Mouse (Mus musculus): ENCODE results near the gene Trim25. TPM values are rescaled to one million over a fixed set of nuclear protein-coding genes. Genes with fewer than 3 reads are reported as not detected.

Trim25 gene
- polyA plus RNA-seq, 1 experiment from 2014 or later: 12.9 TPM

- POLR2A ChIA-PET: no interaction called here
- DNase-seq (ENCODE audit: low read depth, low spot score) (no peak), ATAC-seq (no peak)
- TF ChIP-seq CTCF (IDR thresholded peaks at IDR 0.05): no peak
- in situ Hi-C loops (cut with MboI; ENCODE audit: low pct_unique_long_range_greater_than_20kb): no loop called here
- CTCF ChIA-PET: interaction anchor here (1.1 kb wide), 1 partner anchor 10 kb away, joined by 8 read pairs; no protein-coding TSS in a partner anchor
- H3K27me3 ChIP-seq: no peaks in the 10 kb centered on the region
Measured at GRCm38 (mm10) chr11:89003078-89003477, 3.9 kb downstream of the Trim25 start.

GRCm38 (mm10) chr11:89003726-89004125 lies 4.5 kb downstream of the Trim25 start:
- in situ Hi-C loops (cut with MboI; ENCODE audit: low pct_unique_long_range_greater_than_20kb): no loop called here
- ATAC-seq (no peak), DNase-seq (ENCODE audit: low read depth, low spot score) (no peak)
- no peak for TF ChIP-seq CTCF (IDR thresholded peaks at IDR 0.05)
- ChIA-PET POLR2A (interaction anchor here (0.6 kb wide), 1 partner anchor 839 kb away, joined by 3 read pairs; no protein-coding TSS in a partner anchor), CTCF (interaction anchor here (1.1 to 1.4 kb wide), 2 partner anchors 10 to 40 kb away, joined by 3 to 8 read pairs; no protein-coding TSS in a partner anchor)
- no peaks in the 10 kb centered on the region for H3K27me3 ChIP-seq

DNA sequence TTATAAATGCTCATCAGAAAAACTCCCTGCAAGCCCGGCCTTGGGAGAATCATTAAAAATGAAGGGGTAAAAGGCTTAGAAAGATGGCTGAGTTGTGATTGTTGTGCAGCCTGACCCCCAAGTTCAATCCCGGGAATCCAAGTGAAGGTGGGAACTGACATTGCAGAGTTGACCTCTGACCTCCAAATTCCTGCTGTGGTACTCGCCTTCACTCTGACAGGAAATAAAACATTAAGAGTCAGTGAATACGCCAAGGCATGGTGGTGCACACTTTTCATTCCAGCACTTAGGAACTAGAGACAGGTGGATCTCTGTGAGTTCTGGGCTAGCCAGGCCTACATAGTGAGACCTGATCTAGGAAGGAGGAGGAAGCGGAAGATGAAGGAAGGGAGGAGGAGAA lies 6.3 kb downstream of the Trim25 start:
- TF ChIP-seq CTCF (IDR thresholded peaks at IDR 0.05): no peak
- in situ Hi-C loops (cut with MboI; ENCODE audit: low pct_unique_long_range_greater_than_20kb): no loop called here
- no peak for DNase-seq (ENCODE audit: low read depth, low spot score)
- no peaks in the 10 kb centered on the region for H3K27me3 ChIP-seq
- ATAC-seq: no peak
- CTCF ChIA-PET: no interaction called here
- POLR2A ChIA-PET: no interaction called here

DNA sequence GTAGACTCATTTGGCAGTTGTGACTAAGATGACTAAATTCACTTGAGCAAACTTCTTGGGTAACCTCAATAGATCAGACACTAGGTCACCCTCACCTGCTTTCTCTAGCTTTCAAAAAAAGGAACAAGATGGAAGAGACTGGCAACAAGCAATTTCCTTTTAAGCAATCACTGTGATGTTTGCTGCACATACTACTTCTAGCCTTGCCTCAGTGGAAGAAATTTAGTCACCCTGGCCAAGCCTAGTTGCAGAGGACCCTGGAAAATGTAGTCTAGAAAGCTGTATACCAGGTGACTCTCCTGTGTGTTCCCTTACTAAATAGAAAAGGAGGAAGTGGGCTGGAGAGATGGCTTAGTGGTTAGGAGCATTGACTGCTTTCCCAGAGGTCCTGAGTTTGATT lies 7.2 kb downstream of the Trim25 start:
- no peak for TF ChIP-seq CTCF (IDR thresholded peaks at IDR 0.05)
- in situ Hi-C loops (cut with MboI; ENCODE audit: low pct_unique_long_range_greater_than_20kb): no loop called here
- POLR2A ChIA-PET: no interaction called here
- no peak for ATAC-seq
- H3K27me3 ChIP-seq: no peaks in the 10 kb centered on the region
- CTCF ChIA-PET: no interaction called here
- no peak for DNase-seq (ENCODE audit: low read depth, low spot score)

GRCm38 (mm10) chr11:89007582-89007981 lies 8.4 kb downstream of the Trim25 start:
- POLR2A ChIA-PET: no interaction called here
- in situ Hi-C loops (cut with MboI; ENCODE audit: low pct_unique_long_range_greater_than_20kb): no loop called here
- CTCF ChIA-PET: interaction anchor here (0.9 kb wide), 1 partner anchor 12 kb away, joined by 6 read pairs; no protein-coding TSS in a partner anchor
- no peaks in the 10 kb centered on the region for H3K27me3 ChIP-seq
- no peak for ATAC-seq
- no peak for DNase-seq (ENCODE audit: low read depth, low spot score)
- no peak for TF ChIP-seq CTCF (IDR thresholded peaks at IDR 0.05)

DNA sequence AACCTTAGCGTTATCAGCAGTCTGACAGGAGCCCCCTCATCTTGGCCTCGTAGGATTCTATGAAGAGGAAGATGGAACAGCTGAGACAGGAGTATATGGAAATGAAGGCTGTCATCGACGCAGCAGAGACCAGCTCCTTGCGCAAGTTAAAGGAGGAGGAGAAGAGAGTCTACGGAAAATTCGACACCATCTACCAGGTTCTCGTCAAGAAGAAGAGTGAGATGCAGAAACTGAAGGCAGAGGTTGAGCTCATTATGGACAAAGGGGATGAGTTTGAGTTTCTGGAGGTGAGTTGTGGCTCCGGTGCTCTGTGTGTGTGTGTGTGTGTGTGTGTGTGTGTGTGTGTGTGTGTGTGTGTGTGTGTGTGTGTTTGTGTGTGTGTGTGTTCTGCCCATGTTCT lies 9.9 kb downstream of the Trim25 start:
- ChIA-PET POLR2A (no interaction called here), CTCF (interaction anchor here (1.2 kb wide), 1 partner anchor 9 kb away, joined by 3 read pairs; no protein-coding TSS in a partner anchor)
- ATAC-seq (no peak), DNase-seq (ENCODE audit: low read depth, low spot score) (no peak)
- no peaks in the 10 kb centered on the region for H3K27me3 ChIP-seq
- no peak for TF ChIP-seq CTCF (IDR thresholded peaks at IDR 0.05)
- in situ Hi-C loops (cut with MboI; ENCODE audit: low pct_unique_long_range_greater_than_20kb): no loop called here

DNA sequence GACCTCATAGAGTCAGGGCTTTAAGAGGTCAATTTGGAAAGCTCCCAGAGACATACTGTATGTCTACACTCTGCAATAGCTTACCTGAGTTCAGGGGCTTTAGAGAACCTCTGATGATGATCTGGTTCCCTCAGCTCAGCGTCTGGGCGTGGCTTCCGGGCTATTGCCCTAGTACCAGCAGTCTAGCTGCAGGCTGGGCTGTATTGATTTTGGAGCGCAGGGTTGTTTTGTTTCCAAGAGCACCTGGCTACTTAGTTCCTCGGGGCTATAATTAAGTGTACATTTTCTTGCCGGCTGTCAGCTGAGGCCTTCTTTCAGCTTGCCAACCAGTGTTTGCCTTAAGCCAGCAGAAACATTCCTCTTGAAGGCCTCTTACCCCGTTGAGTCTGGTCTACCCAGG lies 10.3 kb downstream of the Trim25 start:
- no peak for ATAC-seq
- in situ Hi-C loops (cut with MboI; ENCODE audit: low pct_unique_long_range_greater_than_20kb): no loop called here
- H3K27me3 ChIP-seq: no peaks in the 10 kb centered on the region
- CTCF ChIA-PET: interaction anchor here (1.2 kb wide), 1 partner anchor 9 kb away, joined by 3 read pairs; no protein-coding TSS in a partner anchor
- no peak for TF ChIP-seq CTCF (IDR thresholded peaks at IDR 0.05)
- no peak for DNase-seq (ENCODE audit: low read depth, low spot score)
- POLR2A ChIA-PET: no interaction called here

DNA sequence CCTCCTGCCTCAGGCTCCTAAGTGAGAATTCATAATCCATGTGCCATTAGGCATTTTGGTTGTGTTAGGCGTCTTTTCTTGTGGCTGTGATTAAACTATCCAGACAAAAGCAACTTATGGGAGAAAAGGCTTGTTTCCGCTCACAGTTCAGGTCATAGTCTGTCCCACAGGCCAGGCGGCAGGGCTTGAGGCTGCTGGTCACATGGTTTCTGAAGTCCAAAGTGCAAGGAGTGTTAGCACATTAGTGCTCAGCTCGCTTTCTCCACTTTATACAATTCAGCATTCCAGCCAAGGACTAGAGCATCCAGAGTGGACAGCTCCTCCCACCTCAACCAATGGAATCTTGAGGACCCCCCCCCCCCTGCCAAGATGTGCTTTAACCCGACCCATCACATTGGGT lies 13.1 kb downstream of the Trim25 start:
- POLR2A ChIA-PET: no interaction called here
- TF ChIP-seq CTCF (IDR thresholded peaks at IDR 0.05): no peak
- ATAC-seq (no peak), DNase-seq (ENCODE audit: low read depth, low spot score) (no peak)
- in situ Hi-C loops (cut with MboI; ENCODE audit: low pct_unique_long_range_greater_than_20kb): no loop called here
- H3K27me3 ChIP-seq: no peaks in the 10 kb centered on the region
- CTCF ChIA-PET: interaction anchor here (0.9 kb wide), 1 partner anchor 9 kb away, joined by 4 read pairs; no protein-coding TSS in a partner anchor

- TF ChIP-seq CTCF (IDR thresholded peaks at IDR 0.05): no peak
- ATAC-seq: no peak
- ChIA-PET CTCF (interaction anchor here (0.9 to 1.3 kb wide), 3 partner anchors 19 to 24 kb away, joined by 3 read pairs; no protein-coding TSS in a partner anchor), POLR2A (no interaction called here)
- H3K27me3 ChIP-seq: no peaks in the 10 kb centered on the region
- DNase-seq (ENCODE audit: low read depth, low spot score): no peak
- in situ Hi-C loops (cut with MboI; ENCODE audit: low pct_unique_long_range_greater_than_20kb): no loop called here
Measured at GRCm38 (mm10) chr11:89017514-89018182, 18.5 kb downstream of the Trim25 start.

DNA sequence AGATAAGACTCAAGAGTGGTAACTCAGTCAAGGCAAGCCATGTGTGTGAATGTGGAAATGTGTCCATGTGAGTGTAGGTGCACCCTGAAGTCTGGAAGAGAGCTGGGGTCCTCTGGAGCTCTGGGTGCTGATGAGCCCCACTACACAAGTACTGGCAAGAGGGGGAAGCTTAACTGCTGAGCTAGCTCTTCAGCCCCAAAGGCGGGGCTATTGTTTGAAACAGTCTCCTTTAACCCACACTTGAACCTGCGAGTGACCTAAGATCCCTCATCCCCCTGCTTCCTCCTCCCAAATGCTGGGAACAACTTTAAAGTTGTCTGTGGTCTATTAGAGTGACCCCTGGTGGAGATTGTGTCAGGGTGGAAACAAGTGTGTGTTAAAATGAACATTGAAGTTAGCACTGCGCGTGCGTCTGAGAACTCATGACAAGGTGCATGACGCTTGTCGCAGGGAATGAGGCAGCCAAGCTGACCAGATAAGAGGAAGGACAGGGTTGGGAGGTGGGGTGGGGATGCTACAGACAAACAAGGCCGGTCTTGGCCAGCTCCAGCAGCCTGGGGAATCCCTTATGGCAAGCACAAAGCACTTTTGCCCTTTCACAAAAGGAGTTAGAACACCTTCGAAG lies 21.6 kb downstream of the Trim25 start:
- no peak for ATAC-seq
- ChIA-PET CTCF (interaction anchor here (0.8 to 1.6 kb wide), 4 partner anchors 8 to 33 kb away, joined by 3 to 4 read pairs (median 4); no protein-coding TSS in a partner anchor), POLR2A (no interaction called here)
- DNase-seq (ENCODE audit: low read depth, low spot score): no peak
- TF ChIP-seq CTCF (IDR thresholded peaks at IDR 0.05): no peak
- in situ Hi-C loops (cut with MboI; ENCODE audit: low pct_unique_long_range_greater_than_20kb): no loop called here
- H3K27me3 ChIP-seq: no peaks in the 10 kb centered on the region

DNA sequence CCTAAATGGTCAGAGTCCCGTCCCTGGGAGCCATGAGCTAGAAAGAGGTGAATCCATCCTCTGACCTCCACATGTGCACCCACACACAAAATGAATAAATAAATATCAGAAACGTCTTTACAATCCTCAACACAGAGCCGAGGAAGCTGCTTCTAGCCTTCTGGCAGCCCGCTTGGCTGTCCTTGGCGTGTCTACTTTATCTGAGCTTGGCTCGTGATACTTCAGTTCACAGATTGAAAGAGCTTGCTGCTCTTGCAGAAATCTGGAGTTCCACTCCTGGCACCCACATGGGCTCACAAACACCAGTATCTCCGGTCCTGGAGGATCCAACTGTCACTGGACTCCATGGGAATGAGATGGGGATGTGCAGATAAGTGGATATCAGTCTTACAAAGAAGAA lies 22.5 kb downstream of the Trim25 start:
- no peak for TF ChIP-seq CTCF (IDR thresholded peaks at IDR 0.05)
- ChIA-PET CTCF (interaction anchor here (0.8 to 1.6 kb wide), 4 partner anchors 9 to 34 kb away, joined by 3 to 4 read pairs (median 4); no protein-coding TSS in a partner anchor), POLR2A (interaction anchor here (0.7 kb wide), 1 partner anchor 937 kb away, joined by 3 read pairs; no protein-coding TSS in a partner anchor)
- H3K27me3 ChIP-seq: no peaks in the 10 kb centered on the region
- ATAC-seq (no peak), DNase-seq (ENCODE audit: low read depth, low spot score) (no peak)
- in situ Hi-C loops (cut with MboI; ENCODE audit: low pct_unique_long_range_greater_than_20kb): no loop called here

All from Patski (cell line).